Mouse (Mus musculus) testis, adult 2 months (tissue): ENCODE measurements around the gene Krt12. TPM values are rescaled to one million over a fixed set of nuclear protein-coding genes. Genes with fewer than 3 reads are reported as not detected.

ENCODE experiments used
- H3K27ac ChIP-seq: fragments of 200-500 bp; 2 replicates; pipeline ENCODE4 v1.5.1; 2012; ENCODE audit warnings: low read depth, low read length; ENCODE audit not compliant: control insufficient read depth, insufficient read depth
- H3K27me3 ChIP-seq: fragments of 200-500 bp; 2 replicates; pipeline ENCODE4 v1.6.1; 2012; ENCODE audit warnings: mild to moderate bottlenecking, low read length, moderate library complexity; ENCODE audit not compliant: control insufficient read depth, insufficient read depth
- H3K36me3 ChIP-seq: fragments of 200-500 bp; 2 replicates; pipeline ENCODE4 v1.6.1; 2012; ENCODE audit warnings: mild to moderate bottlenecking, low read length; ENCODE audit not compliant: control insufficient read depth, insufficient read depth
- H3K4me1 ChIP-seq: fragments of 200-500 bp; 2 replicates; pipeline ENCODE4 v1.6.1; 2012; ENCODE audit warnings: low read length; ENCODE audit not compliant: control insufficient read depth, insufficient read depth
- H3K4me3 ChIP-seq: fragments of 200-500 bp; 2 replicates; pipeline ENCODE4 v1.5.1; 2012; ENCODE audit warnings: low read depth, mild to moderate bottlenecking, low read length, moderate library complexity, mixed read lengths; ENCODE audit not compliant: control insufficient read depth
- CTCF ChIP-seq: fragments of 200-500 bp; IDR thresholded peaks from 2 replicates; pipeline ENCODE4 v1.5.1; 2012; ENCODE audit warnings: low read depth, mild to moderate bottlenecking, inconsistent platforms, low read length, moderate library complexity; ENCODE audit not compliant: control insufficient read depth, insufficient read depth, insufficient replicate concordance
- POLR2A ChIP-seq: fragments of 200-500 bp; IDR thresholded peaks from 2 replicates; pipeline ENCODE4 v1.6.1; 2012; ENCODE audit warnings: low read depth, mild to moderate bottlenecking, inconsistent platforms, low read length, moderate library complexity; ENCODE audit not compliant: control insufficient read depth
- polyA plus RNA-seq: library from polyadenylated mRNA; depleted of rRNA; stranded (reverse); fragments of >200 nt; gene quantifications from 2 replicates; pipeline ENCODE4 v1.2.3, GENCODE M21; 2012; rRNA removed

The Krt12 gene
- polyA plus RNA-seq, 1 experiment: not detected

- Histone ChIP-seq H3K27ac (peak overlapping the region; percentile 96), H3K4me3 (peak overlapping the region; percentile 94), H3K36me3 (no peaks in the 10 kb centered on the region), H3K27me3 (no peaks in the 10 kb centered on the region), H3K4me1 (no peaks in the 10 kb centered on the region; the same call in 1 of the 2 replicates)
- TF ChIP-seq CTCF: no peak
- TF ChIP-seq POLR2A: peak; percentile 80
Measured at GRCm38 (mm10) chr11:99385813-99386721, 36.0 kb downstream of the Krt12 start.

- Histone ChIP-seq H3K4me3 (no peak overlapping the region), H3K4me1 (peaks cover 2% of the 10 kb centered on the region), H3K27me3 (no peaks in the 10 kb centered on the region), H3K36me3 (no peaks in the 10 kb centered on the region), H3K27ac (no peak overlapping the region)
- TF ChIP-seq POLR2A (no peak), CTCF (peak; percentile 83; the same call in 1 of the 2 replicates)
Measured at GRCm38 (mm10) chr11:99379568-99379967, 42.5 kb downstream of the Krt12 start.

GRCm38 (mm10) chr11:99374803-99375202, 47.3 kb downstream of the Krt12 start, which contains the start of gene Krt28:
Gene Krt28 (minus strand): TSS chr11:99374903.
- Histone ChIP-seq H3K36me3 (no peaks in the 10 kb centered on the region), H3K27me3 (no peaks in the 10 kb centered on the region), H3K4me1 (peaks cover 15% of the 10 kb centered on the region), H3K4me3 (peak within 1 kb of the TSS; percentile 1; the same call in 1 of the 2 replicates), H3K27ac (no peak within 1 kb of the TSS)
- TF ChIP-seq CTCF (no peak), POLR2A (no peak)

GRCm38 (mm10) chr11:99369853-99370451, 52.1 kb downstream of the Krt12 start:
- peak overlapping the region; percentile 5 for H3K4me3 ChIP-seq
- H3K4me1 ChIP-seq: peaks cover 16% of the 10 kb centered on the region
- no peaks in the 10 kb centered on the region for H3K36me3 ChIP-seq
- H3K27me3 ChIP-seq: no peaks in the 10 kb centered on the region
- H3K27ac ChIP-seq: 0 out of 2 replicates have a peak overlapping the region, but pooled peaks have one; percentile 42
- TF ChIP-seq CTCF (no peak), POLR2A (no peak)

GRCm38 (mm10) chr11:99369229-99369628, 52.8 kb downstream of the Krt12 start:
- Histone ChIP-seq H3K27ac (no peak overlapping the region), H3K4me3 (no peak overlapping the region), H3K27me3 (no peaks in the 10 kb centered on the region), H3K4me1 (peaks cover 12% of the 10 kb centered on the region), H3K36me3 (no peaks in the 10 kb centered on the region)
- no peak for TF ChIP-seq POLR2A
- TF ChIP-seq CTCF: peak; percentile 8; the same call in 1 of the 2 replicates

- Histone ChIP-seq H3K36me3 (no peaks in the 10 kb centered on the region), H3K27ac (no peak overlapping the region), H3K4me1 (peaks cover 14% of the 10 kb centered on the region), H3K27me3 (no peaks in the 10 kb centered on the region), H3K4me3 (no peak overlapping the region)
- TF ChIP-seq POLR2A (no peak), CTCF (no peak)
Measured at GRCm38 (mm10) chr11:99366791-99367190, 55.3 kb downstream of the Krt12 start.

Other genes starting within 250 kb of the Krt12 start
- gene Smarce1, start 191.2 kb downstream of the Krt12 start, polyA plus RNA-seq: 18.5 and 18.8 TPM in 2 replicates
- 0.12 TPM in 1 of 2 replicates, not detected in the other for gene Krt222, start 178.2 kb downstream of the Krt12 start, polyA plus RNA-seq
- 0.15 TPM in 1 of 2 replicates, not detected in the other for gene Krt24, start 137.0 kb downstream of the Krt12 start, polyA plus RNA-seq
- gene Krt25, start 99.3 kb downstream of the Krt12 start, polyA plus RNA-seq: not detected in 2 replicates
- 0.05 and 0.12 TPM in 2 replicates for gene Krt26, start 84.3 kb downstream of the Krt12 start, polyA plus RNA-seq
- gene Krt27, start 71.2 kb downstream of the Krt12 start, polyA plus RNA-seq: not detected in 2 replicates
- gene Krt28, start 47.4 kb downstream of the Krt12 start, polyA plus RNA-seq: 0.11 and 0.25 TPM in 2 replicates
- gene Krt10, start 32.9 kb downstream of the Krt12 start, polyA plus RNA-seq: 1.8 TPM in 2 replicates
- 0.06 and 0.14 TPM in 2 replicates for gene Krt20, start 15.9 kb upstream of the Krt12 start, polyA plus RNA-seq
- 0.24 and 0.53 TPM in 2 replicates for gene Krt23, start 70.9 kb upstream of the Krt12 start, polyA plus RNA-seq
- gene Krt39, start 99.1 kb upstream of the Krt12 start, polyA plus RNA-seq: 0.22 and 0.26 TPM in 2 replicates
- gene Krt40, start 120.9 kb upstream of the Krt12 start, polyA plus RNA-seq: not detected in 2 replicates
- not detected in 2 replicates for gene Krtap3-3, start 128.6 kb upstream of the Krt12 start, polyA plus RNA-seq
- not detected in 2 replicates for gene Krtap3-2, start 134.6 kb upstream of the Krt12 start, polyA plus RNA-seq
- gene Gm11939, start 137.2 kb upstream of the Krt12 start, polyA plus RNA-seq: not detected in 2 replicates
- 0.48 TPM in 1 of 2 replicates, not detected in the other for gene Krtap3-1, start 144.4 kb upstream of the Krt12 start, polyA plus RNA-seq
- gene Krtap1-5, start 158.8 kb upstream of the Krt12 start, polyA plus RNA-seq: not detected in 2 replicates
- not detected in 2 replicates for gene Krtap1-4, start 161.4 kb upstream of the Krt12 start, polyA plus RNA-seq
- 0.12 TPM in 1 of 2 replicates, not detected in the other for gene Krtap1-3, start 169.1 kb upstream of the Krt12 start, polyA plus RNA-seq
- not detected in 2 replicates for gene Krtap9-3, start 175.8 kb upstream of the Krt12 start, polyA plus RNA-seq
- not detected in 2 replicates for gene Gm11938, start 181.0 kb upstream of the Krt12 start, polyA plus RNA-seq
- gene Gm11937, start 187.9 kb upstream of the Krt12 start, polyA plus RNA-seq: not detected in 2 replicates
- gene Krtap2-4, start 192.6 kb upstream of the Krt12 start, polyA plus RNA-seq: 0.13 and 0.26 TPM in 2 replicates
- not detected in 2 replicates for gene Gm11562, start 198.2 kb upstream of the Krt12 start, polyA plus RNA-seq
- not detected in 2 replicates for gene Krtap4-1, start 206.0 kb upstream of the Krt12 start, polyA plus RNA-seq
- gene Krtap4-2, start 212.8 kb upstream of the Krt12 start, polyA plus RNA-seq: not detected in 2 replicates
- gene Krtap4-7, start 221.8 kb upstream of the Krt12 start, polyA plus RNA-seq: not detected in 2 replicates
- gene Gm11555, start 228.0 kb upstream of the Krt12 start, polyA plus RNA-seq: not detected in 2 replicates
- gene Gm11563, start 236.7 kb upstream of the Krt12 start, polyA plus RNA-seq: not detected in 2 replicates
- 0.15 TPM in 1 of 2 replicates, not detected in the other for gene Krtap4-6, start 243.7 kb upstream of the Krt12 start, polyA plus RNA-seq